Mouse (Mus musculus) ES-E14 (cell line): ENCODE results near the gene Gm27027. TPM values are rescaled to one million over a fixed set of nuclear protein-coding genes. Genes with fewer than 3 reads are reported as not detected.

ENCODE experiments used
- DNase-seq: peaks from one replicate; pipeline ENCODE4 v3.0.0-alpha.2; 2013; ENCODE audit warnings: low read depth, low spot score
- H3K27ac ChIP-seq: 2 replicates; pipeline ENCODE4 v1.5.1; 2012; ENCODE audit warnings: low read depth, mild to moderate bottlenecking, low read length, moderate library complexity, mixed read lengths; ENCODE audit not compliant: poor library complexity, insufficient read depth, severe bottlenecking
- H3K36me3 ChIP-seq: 2 replicates; pipeline ENCODE4 v1.6.1; 2012; ENCODE audit warnings: mild to moderate bottlenecking, low read length, moderate library complexity, mixed read lengths; ENCODE audit not compliant: control insufficient read depth, poor library complexity, insufficient read depth, severe bottlenecking
- H3K4me1 ChIP-seq, 2 experiments: fragments of 150-350 bp in 1 of 2; sonication (generic) in 1 of 2; 2 replicates each; pipeline ENCODE4 v1.6.1; 2012; ENCODE audit warnings: low read length in 2 of 2, mild to moderate bottlenecking in 1 of 2, mixed read lengths in 1 of 2; ENCODE audit not compliant: control insufficient read depth in 2 of 2, insufficient read depth in 2 of 2, poor library complexity in 1 of 2
- H3K4me3 ChIP-seq, 2 experiments: fragments of 150-350 bp in 1 of 2; sonication (generic) in 1 of 2; 2 replicates each; pipeline ENCODE4 v1.5.1; 2012; ENCODE audit warnings: low read length in 2 of 2, low read depth in 1 of 2, mild to moderate bottlenecking in 1 of 2, mixed read lengths in 1 of 2; ENCODE audit not compliant: insufficient read depth in 1 of 2, poor library complexity in 1 of 2, severe bottlenecking in 1 of 2
- H3K9ac ChIP-seq: 2 replicates; pipeline ENCODE4 v1.6.1; 2012; ENCODE audit warnings: low read depth, mild to moderate bottlenecking, low read length, mixed read lengths; ENCODE audit not compliant: poor library complexity, insufficient read depth, severe bottlenecking
- H3K9me3 ChIP-seq: fragments of 150-350 bp; sonication (generic); 2 replicates; pipeline ENCODE4 v1.6.1; 2012; ENCODE audit warnings: low read depth, mild to moderate bottlenecking, low read length; ENCODE audit not compliant: control insufficient read depth, insufficient read depth
- CHD2 ChIP-seq: IDR thresholded peaks from 2 replicates; pipeline ENCODE4 v1.6.1; 2014; ENCODE audit warnings: mild to moderate bottlenecking, low read depth, low read length, inconsistent platforms
- HCFC1 ChIP-seq: IDR thresholded peaks from 2 replicates; pipeline ENCODE4 v1.6.1; 2012; ENCODE audit warnings: low read length, inconsistent platforms, borderline replicate concordance; ENCODE audit not compliant: insufficient read depth
- MAFK ChIP-seq: IDR thresholded peaks from 2 replicates; pipeline ENCODE4 v1.6.1; 2014; ENCODE audit warnings: mild to moderate bottlenecking, low read depth, low read length, inconsistent platforms; ENCODE audit not compliant: insufficient read depth
- ZC3H11A ChIP-seq: IDR thresholded peaks from 2 replicates; pipeline ENCODE4 v1.6.1; 2012; ENCODE audit warnings: low read depth, mild to moderate bottlenecking, inconsistent platforms, low read length, borderline replicate concordance
- ZNF384 ChIP-seq: IDR thresholded peaks from 2 replicates; pipeline ENCODE4 v1.6.1; 2012; ENCODE audit warnings: low read depth, low read length, inconsistent platforms
- in situ Hi-C, 2 experiments: fragments of 600-800 bp; cut with MboI; formaldehyde crosslinking; loops; one replicate each; pipeline ENCODE4 v1.15.1; 2025; ENCODE audit warnings: low sequenced_read_pairs in 2 of 2, inconsistent platforms in 1 of 2; ENCODE audit not compliant: unreplicated experiment in 2 of 2
- total RNA-seq: library from RNA; depleted of rRNA; stranded (reverse); fragments of 300-350 nt; gene quantifications from 2 replicates; pipeline ENCODE4 v1.2.3, GENCODE M21; 2012

Gm27027 gene
- total RNA-seq, 1 experiment: not detected

DNA sequence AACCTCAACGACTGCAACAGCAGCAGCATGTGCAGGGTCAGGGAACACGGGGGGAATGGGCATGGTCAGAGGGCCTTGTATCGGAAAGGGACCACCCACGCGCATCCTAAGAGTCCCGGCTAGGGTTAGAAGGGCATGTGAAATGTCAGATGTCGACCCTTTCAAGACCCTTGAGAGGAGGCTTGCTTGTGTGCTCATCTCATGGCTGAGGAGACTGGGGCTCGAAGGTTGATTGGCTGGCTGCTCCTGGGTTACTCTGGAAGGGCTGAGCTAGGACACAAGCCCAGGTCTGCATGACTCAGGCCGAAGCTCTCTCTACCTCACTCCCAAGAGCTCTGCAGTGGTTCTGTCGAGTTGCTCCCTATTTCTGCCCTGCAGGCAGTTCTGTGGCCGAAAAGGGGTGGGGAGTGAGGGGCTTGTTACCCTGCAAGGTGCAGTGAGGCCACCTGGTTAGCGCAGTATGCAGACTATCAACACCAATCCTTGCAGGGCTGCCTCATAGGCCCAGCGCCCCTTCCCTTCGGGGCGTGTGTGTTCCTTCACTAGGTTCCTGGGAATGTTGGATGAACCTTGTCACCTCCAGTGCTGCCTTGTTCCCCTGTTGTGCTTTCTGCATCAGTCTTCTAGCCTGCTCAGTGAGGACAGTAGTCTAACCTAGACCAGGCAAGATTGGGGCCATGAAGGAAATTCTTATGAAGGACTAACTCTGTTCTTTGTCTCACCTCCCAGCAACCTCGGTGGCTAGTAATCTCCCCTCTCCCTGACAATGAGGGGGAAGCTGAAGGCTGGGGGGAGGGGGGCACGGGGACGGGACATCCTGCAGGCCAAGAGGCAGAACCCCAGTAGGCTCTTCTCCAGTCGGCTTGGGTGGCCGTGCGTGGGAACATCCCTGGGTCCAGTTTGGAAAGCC is 20.4 kb downstream of the Gm27027 start:
- no peak for DNase-seq
- no peak for TF ChIP-seq CHD2
- no peak for TF ChIP-seq ZC3H11A
- no peak for TF ChIP-seq MAFK
- TF ChIP-seq HCFC1: no peak
- TF ChIP-seq ZNF384: no peak
- in situ Hi-C loops: no loop called here
- Histone ChIP-seq H3K36me3 (peaks cover 2% of the 10 kb centered on the region; the same call in 1 of the 2 replicates), H3K4me1 (peaks cover 5 to 15% of the 10 kb centered on the region in 2 experiments; a peak in 3 of 4 replicates), H3K9ac (0 out of 2 replicates have a peak overlapping the region, but pooled peaks have one; percentile 55), H3K9me3 (no peaks in the 10 kb centered on the region), H3K4me3 (peak overlapping the region in 1 of 2 experiments; percentile 4; a peak in 1 of 4 replicates), H3K27ac (no peak overlapping the region)

DNA sequence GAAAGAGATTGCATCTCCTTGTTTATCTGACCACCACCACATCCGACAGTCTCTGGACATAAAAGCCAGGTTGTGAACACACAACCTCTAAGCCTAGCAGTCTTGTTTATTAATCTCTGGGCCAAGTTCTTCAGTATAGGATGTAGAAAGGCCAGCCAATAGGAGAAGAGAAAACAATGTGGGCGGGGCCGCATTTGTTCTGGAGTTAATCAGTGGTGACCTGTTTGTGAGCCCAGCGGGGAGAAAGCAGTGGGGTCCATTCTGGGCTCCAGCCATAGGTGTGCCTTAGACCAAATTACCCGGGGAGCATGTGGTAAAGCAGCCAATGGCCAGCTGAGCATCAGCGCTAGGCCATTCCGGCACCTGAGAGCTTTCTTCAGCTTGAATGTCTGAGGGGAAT is 21.1 kb downstream of the Gm27027 start:
- H3K27ac ChIP-seq: no peak overlapping the region
- H3K9ac ChIP-seq: no peak overlapping the region
- peaks cover 5 to 15% of the 10 kb centered on the region in 2 experiments; a peak in 3 of 4 replicates for H3K4me1 ChIP-seq
- in situ Hi-C loops: no loop called here
- no peaks in the 10 kb centered on the region for H3K9me3 ChIP-seq
- H3K4me3 ChIP-seq: no peak overlapping the region
- no peaks in the 10 kb centered on the region for H3K36me3 ChIP-seq
- DNase-seq: no peak
- TF ChIP-seq CHD2: no peak
- TF ChIP-seq HCFC1: no peak
- no peak for TF ChIP-seq ZNF384
- no peak for TF ChIP-seq ZC3H11A
- TF ChIP-seq MAFK: no peak

DNA sequence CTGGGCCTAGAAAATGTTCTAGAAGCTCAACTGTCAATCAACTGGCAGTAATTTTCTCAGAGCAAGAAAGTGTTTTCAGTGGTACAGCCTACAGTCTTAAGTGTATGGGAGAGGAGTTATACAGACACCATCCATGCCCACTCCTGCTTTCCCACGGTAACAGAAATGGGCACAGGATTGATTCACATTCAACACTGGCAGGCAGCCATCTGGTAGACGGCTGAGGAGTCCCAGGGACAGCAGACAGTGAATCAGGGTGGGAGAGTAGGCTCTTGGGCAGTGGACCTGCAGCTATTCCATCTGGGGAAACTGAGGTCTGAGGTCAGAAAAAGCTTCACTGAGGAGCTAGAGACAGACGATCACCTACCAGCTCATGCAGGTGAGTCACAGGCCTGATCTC is 24.5 kb downstream of the Gm27027 start:
- Histone ChIP-seq H3K9me3 (no peaks in the 10 kb centered on the region), H3K36me3 (no peaks in the 10 kb centered on the region), H3K9ac (no peak overlapping the region), H3K27ac (no peak overlapping the region), H3K4me3 (no peak overlapping the region), H3K4me1 (peaks cover 5 to 10% of the 10 kb centered on the region in 2 experiments; a peak in 3 of 4 replicates)
- in situ Hi-C loops: no loop called here
- TF ChIP-seq CHD2: no peak
- no peak for TF ChIP-seq HCFC1
- TF ChIP-seq MAFK: no peak
- no peak for TF ChIP-seq ZNF384
- no peak for TF ChIP-seq ZC3H11A
- no peak for DNase-seq

DNA sequence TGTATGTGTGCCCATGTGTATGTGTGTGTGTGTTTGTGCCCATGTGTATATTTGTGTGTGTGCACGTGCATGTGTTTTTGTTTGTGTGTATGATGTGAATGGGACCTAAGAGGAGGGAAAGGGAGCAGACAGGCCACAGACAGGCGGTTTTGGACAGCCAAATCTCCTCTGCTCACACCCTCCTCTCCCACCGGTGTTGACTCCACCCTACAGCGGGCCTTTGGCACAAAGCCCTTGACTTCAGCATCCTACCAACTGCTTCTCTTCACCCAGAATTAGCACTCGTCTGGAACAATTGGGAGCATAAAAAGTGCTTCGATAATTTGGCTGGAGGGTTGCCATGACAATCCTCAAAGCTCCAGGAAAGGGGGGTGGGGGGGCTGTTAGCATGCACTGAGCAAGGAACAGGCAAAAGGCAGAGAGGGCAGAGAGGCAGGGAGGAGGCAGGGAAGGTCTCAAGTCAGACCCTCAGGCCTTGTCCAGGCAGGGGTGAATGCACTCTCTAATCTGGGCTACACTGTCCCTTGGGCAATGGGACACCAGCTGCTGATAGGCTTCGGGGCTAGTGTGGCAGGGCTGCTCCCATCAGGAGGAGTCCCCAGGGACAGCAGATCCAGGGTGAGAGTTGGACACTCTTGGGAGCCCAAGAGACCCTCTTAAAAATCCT is 31.5 kb downstream of the Gm27027 start:
- Histone ChIP-seq H3K4me1 (peaks cover 0 to 3% of the 10 kb centered on the region in 2 experiments; a peak in 1 of 4 replicates), H3K4me3 (no peak overlapping the region), H3K9ac (no peak overlapping the region), H3K36me3 (no peaks in the 10 kb centered on the region), H3K27ac (no peak overlapping the region), H3K9me3 (no peaks in the 10 kb centered on the region)
- DNase-seq: no peak
- in situ Hi-C loops: no loop called here
- TF ChIP-seq HCFC1 (no peak), ZNF384 (no peak), MAFK (no peak), ZC3H11A (no peak), CHD2 (no peak)
